Mouse (Mus musculus): ENCODE data around the gene Snx4. TPM values are rescaled to one million over a fixed set of nuclear protein-coding genes. Genes with fewer than 3 reads are reported as not detected.
"Not testable (repeated sequence)": the region's sequence is repeated elsewhere in the genome, so short reads cannot be mapped to it uniquely, and the experiment has no call there.

Snx4 gene
- 10 to 100 TPM; 45.5 to 47.4 TPM for total RNA-seq (2021)
- polyA plus RNA-seq (2012; rRNA removed), result 2.6 and 6.9 TPM in 2 replicates
- long read RNA-seq, transcript Snx4-201 (14 exons, 3,161 nt), result major isoform, 48 of 53 reads
- long read RNA-seq, partial matches to known transcripts, result 1 of 53 reads
- long read RNA-seq, other reads (novel, unspliced or antisense), result 4 of 53 reads

- peak; percentile 94 for DNase-seq
These were observed at the start of gene Snx4 for GRCm38 (mm10) chr16:33251194-33252051. TSS of gene Snx4 (plus strand) at chr16:33251442.

DNA sequence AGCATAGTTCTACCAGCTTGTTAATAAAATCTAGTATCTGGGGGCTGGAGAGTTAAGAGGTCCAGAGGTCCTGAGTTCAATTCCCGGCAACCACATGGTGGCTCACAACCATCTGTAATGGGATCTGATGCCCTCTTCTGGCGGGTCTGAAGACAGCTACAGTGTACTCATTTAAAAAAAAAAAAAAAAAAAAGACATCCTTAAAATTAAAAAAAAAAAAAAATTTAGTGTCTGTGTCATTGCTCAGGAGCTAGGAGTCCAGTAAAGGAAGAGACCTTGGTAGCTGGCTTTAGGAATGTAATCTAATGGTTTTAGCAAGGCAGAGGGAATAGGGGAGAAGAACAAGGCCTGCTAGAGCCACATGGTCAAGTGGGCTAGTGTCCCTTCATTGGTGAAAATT lies 40.4 kb upstream of the Snx4 start:
- no peak for DNase-seq

GRCm38 (mm10) chr16:33216313-33217003 lies 34.8 kb upstream of the Snx4 start:
- DNase-seq, result no peak

GRCm38 (mm10) chr16:33217553-33218085 lies 33.6 kb upstream of the Snx4 start:
- not testable (repeated sequence) for DNase-seq

- DNase-seq, result no peak
These were observed 28.8 kb upstream of the Snx4 start for GRCm38 (mm10) chr16:33222482-33222881.

DNA sequence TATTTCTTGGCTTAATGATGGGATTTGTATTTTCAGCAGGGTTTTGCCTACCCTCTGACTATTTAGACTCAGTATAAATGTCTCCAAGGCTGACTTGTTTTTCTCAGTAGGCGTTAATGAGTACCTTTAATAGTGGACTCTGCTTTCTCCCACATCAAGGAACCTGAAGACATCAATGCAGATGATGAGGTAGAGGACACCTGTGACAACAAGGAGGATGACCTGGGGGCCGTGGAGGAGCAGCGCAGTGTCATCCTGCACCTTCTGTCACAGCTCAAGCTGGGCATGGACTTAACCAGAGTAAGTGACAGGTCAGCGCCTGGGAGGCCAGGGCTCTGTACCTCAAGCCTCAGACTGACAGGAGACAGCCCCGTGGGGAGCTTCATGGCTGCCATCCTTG lies 26.9 kb upstream of the Snx4 start:
- DNase-seq, result no peak

DNA sequence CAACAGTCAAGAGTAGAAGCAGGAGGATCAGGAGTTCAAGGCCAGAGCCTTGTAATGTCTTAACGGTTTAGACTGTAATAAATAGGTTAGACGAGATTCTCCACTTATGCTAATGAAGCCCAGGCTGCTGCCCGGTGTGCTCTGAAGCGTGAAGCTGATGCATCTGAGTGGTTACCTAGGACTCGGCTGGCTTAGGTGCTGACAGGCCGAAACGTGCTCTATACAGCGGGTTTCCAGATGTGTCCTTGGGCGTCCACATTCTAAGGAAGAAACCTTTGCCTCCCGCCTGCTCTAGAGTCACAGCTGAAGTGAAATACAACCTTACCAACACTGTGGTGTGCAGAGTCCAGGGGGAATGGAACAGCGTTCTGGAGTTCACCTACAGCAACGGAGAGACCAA lies 17.1 kb upstream of the Snx4 start:
- DNase-seq, result no peak

- no peak for DNase-seq
These were observed 15.1 kb upstream of the Snx4 start for GRCm38 (mm10) chr16:33236151-33236550.

DNA sequence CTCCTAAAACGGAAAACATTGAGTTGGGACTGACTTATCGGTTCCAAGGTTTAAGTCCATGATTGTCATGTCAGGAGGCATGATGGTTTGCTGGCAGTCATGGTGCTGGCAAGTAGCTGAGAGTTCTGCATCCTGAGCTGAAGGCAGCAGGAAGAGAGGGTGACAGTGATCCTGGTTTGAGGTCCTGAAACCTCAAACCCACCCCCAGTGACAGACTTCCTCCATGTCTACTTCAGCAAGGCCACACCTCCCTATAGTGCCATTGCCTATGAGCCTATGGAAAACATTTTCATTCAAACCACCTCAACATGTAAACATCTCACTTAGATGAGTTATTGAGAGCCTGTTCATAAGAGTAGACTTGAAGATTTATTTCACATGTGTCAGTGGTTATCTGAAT lies 11.9 kb upstream of the Snx4 start:
- DNase-seq, result no peak

GRCm38 (mm10) chr16:33242046-33242445 lies 9.2 kb upstream of the Snx4 start:
- peak; percentile 72 for DNase-seq

DNA sequence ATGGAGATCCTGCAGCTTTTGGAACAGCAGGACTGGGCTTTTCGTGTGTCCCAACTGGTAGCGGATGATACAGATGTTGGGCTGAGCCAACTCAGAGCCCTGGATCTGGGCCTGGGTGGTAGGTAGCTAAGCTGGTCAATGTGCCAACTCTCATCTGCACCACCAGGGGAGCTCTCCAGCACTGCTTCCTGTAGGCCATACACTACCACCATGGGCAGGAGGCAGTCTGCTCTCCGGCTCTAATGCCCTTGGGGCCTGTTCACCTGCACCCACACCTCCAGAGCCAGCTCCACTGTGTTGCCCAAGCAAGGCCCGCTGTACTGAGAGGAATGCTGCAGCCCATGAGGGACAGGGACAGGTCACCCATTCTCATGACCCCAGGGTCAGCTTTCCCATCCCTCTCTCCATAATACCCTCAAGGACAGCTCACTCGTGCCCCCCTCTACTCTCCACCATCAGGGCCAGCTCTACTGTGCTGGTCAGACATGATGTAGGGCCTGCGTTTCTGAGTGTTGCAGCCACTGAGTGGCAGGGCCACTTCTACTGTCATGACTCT lies 7.0 kb upstream of the Snx4 start:
- DNase-seq, result peak; percentile 18

- DNase-seq, result no peak
These were observed 6.2 kb upstream of the Snx4 start for GRCm38 (mm10) chr16:33244933-33245470.

GRCm38 (mm10) chr16:33246526-33246925 lies 4.7 kb upstream of the Snx4 start:
- no peak for DNase-seq

GRCm38 (mm10) chr16:33247006-33247405 lies 4.2 kb upstream of the Snx4 start:
- no peak for DNase-seq

- DNase-seq, result no peak
These were observed 556 bp upstream of the Snx4 start for GRCm38 (mm10) chr16:33250651-33251120.

DNA sequence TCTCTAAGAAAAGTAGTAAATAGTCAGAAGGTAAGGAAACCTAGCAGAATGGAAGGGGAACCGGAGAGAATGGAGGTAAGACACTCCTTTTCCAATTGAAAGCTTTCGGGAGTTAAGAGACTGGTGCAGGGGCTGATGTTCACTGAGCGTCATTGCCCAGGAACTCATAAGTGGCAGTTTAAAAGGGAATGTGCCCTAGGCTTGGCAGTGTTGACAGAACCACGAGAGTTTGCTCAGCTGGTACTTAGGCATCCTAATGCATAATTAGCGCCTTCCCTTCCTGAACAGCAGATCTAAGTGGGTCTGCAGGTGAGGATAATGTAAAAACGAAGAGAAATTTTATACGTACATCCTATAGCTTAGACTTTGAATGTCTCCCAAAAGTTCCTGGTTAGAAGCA lies 4.4 kb downstream of the Snx4 start:
- DNase-seq, result no peak

GRCm38 (mm10) chr16:33258530-33258929 lies 7.3 kb downstream of the Snx4 start:
- no peak for DNase-seq

- no peak for DNase-seq
These were observed 8.6 kb downstream of the Snx4 start for GRCm38 (mm10) chr16:33259824-33260223.

- no peak for DNase-seq
These were observed 9.6 kb downstream of the Snx4 start for GRCm38 (mm10) chr16:33260825-33261224.

GRCm38 (mm10) chr16:33261584-33262061 lies 10.4 kb downstream of the Snx4 start:
- no peak for DNase-seq

DNA sequence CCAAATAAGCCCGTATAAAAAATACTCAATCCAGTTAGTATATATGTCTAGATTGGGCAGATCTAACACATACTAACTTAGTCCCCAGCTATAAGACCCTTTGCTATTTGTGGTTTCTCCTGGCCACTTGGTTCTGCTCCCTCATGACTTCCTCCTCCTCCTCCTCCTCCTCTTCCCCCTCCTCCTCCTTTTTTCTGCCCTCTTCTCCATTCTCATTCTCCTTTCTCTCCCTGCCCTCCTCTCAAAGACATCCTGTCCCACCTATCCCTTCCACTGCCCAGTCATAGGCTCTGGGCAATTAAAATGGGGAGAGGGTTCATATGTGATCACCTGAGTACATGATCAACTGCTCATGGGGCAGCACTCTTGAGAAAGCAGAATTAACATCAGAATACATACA lies 10.9 kb downstream of the Snx4 start:
- no peak for DNase-seq
